Mouse (Mus musculus): ENCODE results near the gene C2cd4b. TPM values are rescaled to one million over a fixed set of nuclear protein-coding genes. Genes with fewer than 3 reads are reported as not detected.

C2cd4b gene
- polyA plus RNA-seq (2017; shearing (Covaris generic)) = 1.6 TPM

DNA sequence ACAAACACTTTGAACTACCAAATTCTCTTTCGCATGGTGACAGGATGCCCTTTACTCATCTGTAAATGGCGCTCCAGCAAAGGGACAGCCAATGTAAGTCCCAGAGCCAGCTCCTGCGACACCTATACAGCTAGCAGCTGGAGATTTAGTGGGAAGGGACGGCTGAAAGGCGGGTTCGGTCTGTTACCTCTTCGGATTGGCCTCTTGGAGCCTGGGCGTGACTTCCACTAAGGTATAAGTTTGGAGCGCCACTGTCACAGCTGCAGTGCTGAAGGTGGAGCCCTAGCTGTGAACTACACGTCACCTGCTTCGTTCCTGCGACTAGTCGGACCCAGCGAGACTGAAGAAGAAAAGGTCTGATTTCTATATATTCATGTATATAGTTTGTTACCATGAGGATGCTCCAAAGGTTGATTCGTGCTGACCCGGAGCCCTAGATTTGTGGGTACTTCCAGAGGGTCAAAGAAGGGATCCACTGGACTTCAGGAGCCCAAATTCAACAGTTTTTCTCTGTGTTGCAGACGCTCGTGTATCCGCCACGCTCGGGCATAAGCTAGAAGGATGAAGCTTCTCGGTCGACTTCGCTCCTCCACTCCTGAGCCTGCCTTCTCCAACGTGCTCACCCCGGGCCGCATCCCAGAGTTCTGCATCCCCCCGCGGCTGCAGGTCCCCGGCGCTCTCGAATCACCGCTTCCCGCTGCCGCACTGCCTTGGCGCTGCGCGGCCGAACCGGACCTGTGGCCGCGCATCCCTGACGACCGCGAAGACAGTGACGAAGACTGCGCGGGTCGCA is at the start of gene C2cd4b:
Gene C2cd4b (plus strand): TSS at position 275 of the 793 bp plus-strand sequence.

Other genes with a start within 250 kb of the C2cd4b start
- gene Tln2, start 199.7 kb upstream of the C2cd4b start, polyA plus RNA-seq (2017; shearing (Covaris generic)) = 0.09 TPM
- gene C2cd4a, start 72.9 kb downstream of the C2cd4b start, polyA plus RNA-seq (2017; shearing (Covaris generic)) = not detected
- 14.2 TPM for gene Vps13c, start 81.0 kb downstream of the C2cd4b start, polyA plus RNA-seq (2017; shearing (Covaris generic))

Data from effector memory CD4-positive, alpha-beta T cell, adult 5 months (primary cell).